Mouse (Mus musculus): ENCODE results near the gene Atp8b2.

GRCm38 (mm10) chr3:89898011-89898410 lies 65.3 kb downstream of the Atp8b2 start:
- no peak for TF ChIP-seq CTCF (IDR thresholded peaks at IDR 0.05)
- TF ChIP-seq EP300 (IDR thresholded peaks at IDR 0.05): no peak

All from lung, postnatal 0 days (tissue).